Mouse (Mus musculus) NIH3T3 (cell line): ENCODE results near the gene Mrpl38.

Source experiments
- DNase-seq: peaks from one replicate; pipeline ENCODE4 v3.0.0-alpha.2; 2012; ENCODE audit warnings: low read depth

The Mrpl38 gene

GRCm38 (mm10) chr11:116110131-116110530, 28.5 kb downstream of the Mrpl38 start:
- DNase-seq, result peak; percentile 92

- peak; percentile 63 for DNase-seq
Measured at GRCm38 (mm10) chr11:116109441-116110081, 29.1 kb downstream of the Mrpl38 start.

- DNase-seq, result peak; percentile 92
Measured at GRCm38 (mm10) chr11:116108464-116109137, 30.1 kb downstream of the Mrpl38 start.

GRCm38 (mm10) chr11:116107777-116108285, 30.8 kb downstream of the Mrpl38 start:
- DNase-seq, result no peak

- peak; percentile 58 for DNase-seq
Measured at GRCm38 (mm10) chr11:116106963-116107776, 31.5 kb downstream of the Mrpl38 start.

GRCm38 (mm10) chr11:116106154-116106962, 32.3 kb downstream of the Mrpl38 start:
- no peak for DNase-seq

- DNase-seq, result no peak
Measured at GRCm38 (mm10) chr11:116105065-116105464, 33.6 kb downstream of the Mrpl38 start.

GRCm38 (mm10) chr11:116104006-116104646, 34.5 kb downstream of the Mrpl38 start:
- peak; percentile 68 for DNase-seq

GRCm38 (mm10) chr11:116103572-116103971, 35.1 kb downstream of the Mrpl38 start:
- DNase-seq, result no peak

GRCm38 (mm10) chr11:116102472-116102871, 36.2 kb downstream of the Mrpl38 start:
- peak; percentile 67 for DNase-seq

- peak; percentile 78 for DNase-seq
Measured at GRCm38 (mm10) chr11:116101931-116102381, 36.7 kb downstream of the Mrpl38 start.

GRCm38 (mm10) chr11:116100839-116101238, 37.8 kb downstream of the Mrpl38 start:
- no peak for DNase-seq

GRCm38 (mm10) chr11:116100385-116100784, 38.3 kb downstream of the Mrpl38 start:
- DNase-seq, result peak; percentile 83

- no peak for DNase-seq
Measured at GRCm38 (mm10) chr11:116099462-116099861, 39.2 kb downstream of the Mrpl38 start.

GRCm38 (mm10) chr11:116098711-116099460, 39.8 kb downstream of the Mrpl38 start:
- no peak for DNase-seq

GRCm38 (mm10) chr11:116096213-116097108, 42.2 kb downstream of the Mrpl38 start:
- peak; percentile 60 for DNase-seq

GRCm38 (mm10) chr11:116095573-116095972, 43.1 kb downstream of the Mrpl38 start:
- no peak for DNase-seq

- no peak for DNase-seq
Measured at GRCm38 (mm10) chr11:116093771-116094565, 44.7 kb downstream of the Mrpl38 start.
